Mouse (Mus musculus): ENCODE results near the gene Olfr675.
"Not testable (repeated sequence)": the region's sequence is repeated elsewhere in the genome, so short reads cannot be mapped to it uniquely, and the experiment has no call there.

Gene Olfr675

DNA sequence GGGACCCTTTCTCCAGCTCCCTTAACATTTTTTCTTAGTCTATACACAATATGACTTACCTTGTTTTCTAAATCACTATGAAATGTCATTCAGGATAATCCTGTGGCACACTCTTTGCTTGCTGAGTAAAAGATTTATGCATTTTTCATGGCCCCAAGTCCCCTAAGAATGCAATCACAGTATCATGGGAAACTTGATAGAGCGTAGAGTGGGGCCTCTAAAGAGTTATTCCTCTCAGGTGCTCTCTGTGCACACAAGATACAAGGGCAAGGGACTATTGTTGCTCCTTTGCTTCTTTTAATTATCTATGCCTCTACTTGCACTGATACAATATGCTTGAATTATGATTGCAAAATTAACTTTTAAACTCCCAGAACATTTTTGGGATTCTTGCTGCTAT lies at the start of gene Olfr675:
Gene Olfr675 (minus strand): TSS at position 101 of the 400 bp plus-strand sequence.
- DNase-seq (ENCODE audit: low read depth in 1 of 2, low spot score in 2 of 2) = no peak

DNA sequence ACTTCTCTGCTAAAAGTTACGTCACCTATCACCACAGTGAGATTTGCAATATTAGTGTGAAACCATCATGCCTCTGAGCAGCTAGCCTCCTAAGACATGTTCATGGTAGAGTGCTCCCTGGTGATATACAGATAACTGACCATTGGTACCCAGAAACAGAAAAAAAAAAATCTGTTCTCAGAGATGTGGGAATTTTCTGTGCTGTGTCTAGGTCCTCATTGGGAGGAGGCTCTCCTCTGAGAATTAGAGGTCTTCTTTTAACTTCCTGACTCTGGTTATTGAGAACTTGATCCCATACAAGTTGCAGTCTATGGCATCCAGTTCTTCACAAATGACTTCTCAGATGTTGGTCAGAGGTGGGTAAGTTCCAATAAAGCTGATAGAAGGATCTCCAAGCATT lies 35.9 kb upstream of the Olfr675 start, which contains the start of gene Olfr678:
Gene Olfr678 (plus strand): TSS at position 301 of the 400 bp plus-strand sequence.
- no peak for DNase-seq (ENCODE audit: low read depth in 1 of 2, low spot score in 2 of 2)

DNA sequence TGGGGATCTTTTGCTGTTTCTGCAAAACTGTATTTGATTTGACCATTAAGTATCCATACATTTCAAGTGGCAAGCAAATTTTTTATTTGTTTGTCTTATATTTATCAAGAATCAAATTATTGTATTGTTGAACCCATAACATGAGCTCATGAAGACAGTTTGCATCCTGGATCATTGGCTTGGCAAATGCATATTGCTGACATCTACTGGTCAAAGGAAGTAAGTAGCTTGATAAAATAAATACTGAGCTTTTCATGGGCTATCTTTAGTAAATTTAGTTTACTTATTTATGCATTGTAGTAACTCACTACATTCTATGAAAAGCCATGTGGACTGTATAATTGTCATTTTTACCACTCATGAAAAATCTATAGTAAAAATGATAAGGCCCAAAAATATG lies 30.7 kb upstream of the Olfr675 start:
- DNase-seq (ENCODE audit: low read depth in 1 of 2, low spot score in 2 of 2) = no peak

DNA sequence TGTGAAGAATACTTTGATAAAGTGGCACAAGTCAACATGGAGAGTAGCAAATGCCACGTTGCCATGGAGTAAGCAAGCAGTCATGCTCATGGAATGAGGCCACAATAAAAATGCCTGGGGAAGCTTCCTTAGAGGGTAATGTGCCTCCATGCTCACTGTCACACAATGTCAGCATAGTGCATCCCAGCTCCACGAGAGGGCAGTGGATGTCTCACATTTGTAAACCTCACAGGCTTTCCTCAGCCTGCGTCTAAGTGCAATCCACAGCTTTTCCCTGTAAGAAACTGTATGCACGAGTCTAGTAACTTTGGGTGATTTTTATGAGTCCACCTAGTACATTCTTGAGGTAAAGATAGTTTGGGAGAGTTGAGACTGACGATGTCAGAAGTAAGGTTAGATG lies 5.6 kb upstream of the Olfr675 start:
- not testable (repeated sequence) for DNase-seq (ENCODE audit: low read depth in 1 of 2, low spot score in 2 of 2)

GRCm38 (mm10) chr7:105032398-105032797 lies 4.1 kb upstream of the Olfr675 start, which contains the start of gene Olfr676:
Olfr676 (plus strand) TSS chr7:105032698.
- no peak for DNase-seq (ENCODE audit: low read depth in 1 of 2, low spot score in 2 of 2)

- no peak for DNase-seq (ENCODE audit: low read depth in 1 of 2, low spot score in 2 of 2)
Observed at GRCm38 (mm10) chr7:105022530-105022929, 5.7 kb downstream of the Olfr675 start.

GRCm38 (mm10) chr7:105001929-105002328 lies 26.3 kb downstream of the Olfr675 start, which contains the start of gene Olfr672:
Olfr672 (minus strand) TSS chr7:105002029.
- DNase-seq (ENCODE audit: low read depth in 1 of 2, low spot score in 2 of 2) = no peak

GRCm38 (mm10) chr7:104979026-104979425 lies 49.2 kb downstream of the Olfr675 start, which contains the start of gene Olfr671:
Olfr671 (minus strand) TSS chr7:104979126.
- DNase-seq (ENCODE audit: low read depth in 1 of 2, low spot score in 2 of 2) = no peak

- DNase-seq (ENCODE audit: low read depth in 1 of 2, low spot score in 2 of 2) = not testable (repeated sequence)
Observed at GRCm38 (mm10) chr7:104972507-104972906, 55.8 kb downstream of the Olfr675 start.

Data from monocyte, adult 2 months (primary cell).